Mouse (Mus musculus) liver, adult 2 months (tissue): ENCODE data around the gene Shld2. TPM values are rescaled to one million over a fixed set of nuclear protein-coding genes. Genes with fewer than 3 reads are reported as not detected.

ENCODE experiments used
- DNase-seq: peaks from one replicate; pipeline ENCODE4 v3.0.0-alpha.2; 2011; ENCODE audit warnings: low read depth, low spot score; ENCODE audit errors: extremely low read depth
- H3K27ac ChIP-seq: fragments of 200-500 bp; replicated peaks from 2 replicates; pipeline ENCODE4 v1.5.1; 2012; ENCODE audit warnings: low read depth, mild to moderate bottlenecking, control low read depth, inconsistent platforms, low read length; ENCODE audit not compliant: insufficient read depth
- H3K27me3 ChIP-seq: fragments of 200-500 bp; 2 replicates; pipeline ENCODE4 v1.6.1; 2012; ENCODE audit warnings: mild to moderate bottlenecking, moderate library complexity, low read length, inconsistent platforms; ENCODE audit not compliant: control insufficient read depth, insufficient read depth
- H3K36me3 ChIP-seq: fragments of 200-500 bp; 2 replicates; pipeline ENCODE4 v1.6.1; 2012; ENCODE audit warnings: low read length, inconsistent platforms; ENCODE audit not compliant: control insufficient read depth, insufficient read depth
- H3K4me1 ChIP-seq: fragments of 200-500 bp; 2 replicates; pipeline ENCODE4 v1.6.1; 2011; ENCODE audit warnings: low read length; ENCODE audit not compliant: control insufficient read depth, insufficient read depth
- H3K4me3 ChIP-seq: fragments of 200-500 bp; 2 replicates; pipeline ENCODE4 v1.5.1; 2011; ENCODE audit warnings: low read depth, mild to moderate bottlenecking, control low read depth, low read length, moderate library complexity; ENCODE audit not compliant: insufficient read depth
- H3K79me2 ChIP-seq: fragments of 200-500 bp; 2 replicates; pipeline ENCODE4 v1.6.1; 2012; ENCODE audit warnings: inconsistent platforms, mild to moderate bottlenecking, low read length, moderate library complexity; ENCODE audit not compliant: control insufficient read depth, insufficient read depth
- H3K9ac ChIP-seq: fragments of 200-500 bp; 2 replicates; pipeline ENCODE4 v1.6.1; 2012; ENCODE audit warnings: low read depth, mild to moderate bottlenecking, control low read depth, inconsistent platforms, low read length
- CTCF ChIP-seq: fragments of 200-500 bp; IDR thresholded peaks from 2 replicates; pipeline ENCODE4 v1.5.1; 2011; ENCODE audit warnings: low read depth, low read length, control low read depth
- POLR2A ChIP-seq: fragments of 200-500 bp; IDR thresholded peaks from 2 replicates; pipeline ENCODE4 v1.6.1; 2011; ENCODE audit warnings: low read length, control low read depth; ENCODE audit not compliant: insufficient read depth; ENCODE audit errors: extremely low read depth
- WGBS: fragments of 180-500 bp; shearing (Covaris S2); methylation state at CpG from one replicate; pipeline ENCODE4 v1.1.7; 2018; 5-methylcytosine and 5-hydroxymethylcytosine counted together
- polyA plus RNA-seq: library from polyadenylated mRNA; depleted of rRNA; stranded (reverse); fragments of >200 nt; gene quantifications from 2 replicates; pipeline ENCODE4 v1.2.3, GENCODE M21; 2012
- total RNA-seq: library from RNA; depleted of rRNA; stranded (reverse); fragments of >200 nt; gene quantifications from 2 replicates; pipeline ENCODE4 v1.2.3, GENCODE M21; 2014

The Shld2 gene
- total and polyA plus RNA-seq, 2 experiments = 12.2 to 36.4 TPM

- Histone ChIP-seq H3K4me3 (0 out of 2 replicates have a peak overlapping the region, but pooled peaks have one; percentile 17), H3K79me2 (no peaks in the 10 kb centered on the region; the same call in 1 of the 2 replicates), H3K27me3 (no peaks in the 10 kb centered on the region), H3K36me3 (peaks cover 23% of the 10 kb centered on the region), H3K4me1 (peaks cover 17% of the 10 kb centered on the region), H3K27ac (peak overlapping the region; percentile 33), H3K9ac (no peak overlapping the region)
- DNase-seq = peak; percentile 78
- WGBS = 27% methylated on average over 6 of the region's 6 CpGs
- TF ChIP-seq POLR2A (no peak), CTCF (no peak)
These were observed 57.7 kb downstream of the Shld2 start for GRCm38 (mm10) chr14:34252470-34253145.

- Histone ChIP-seq H3K4me1 (peaks cover 1% of the 10 kb centered on the region; the same call in 1 of the 2 replicates), H3K4me3 (no peak overlapping the region), H3K27ac (no peak overlapping the region), H3K9ac (no peak overlapping the region), H3K79me2 (no peaks in the 10 kb centered on the region), H3K27me3 (no peaks in the 10 kb centered on the region), H3K36me3 (peaks cover 66% of the 10 kb centered on the region)
- TF ChIP-seq POLR2A (no peak), CTCF (no peak)
- WGBS = 19% methylated on average over 6 of the region's 6 CpGs
- peak; percentile 33 for DNase-seq
These were observed 69.6 kb downstream of the Shld2 start for GRCm38 (mm10) chr14:34240676-34241075.

GRCm38 (mm10) chr14:34240263-34240662 lies 70.0 kb downstream of the Shld2 start:
- no peak overlapping the region for H3K27ac ChIP-seq
- peaks cover 1% of the 10 kb centered on the region; the same call in 1 of the 2 replicates for H3K4me1 ChIP-seq
- H3K9ac ChIP-seq = no peak overlapping the region
- DNase-seq = no peak
- H3K27me3 ChIP-seq = no peaks in the 10 kb centered on the region
- TF ChIP-seq POLR2A (no peak), CTCF (no peak)
- WGBS = 56% methylated on average over 10 of the region's 10 CpGs
- no peak overlapping the region for H3K4me3 ChIP-seq
- H3K36me3 ChIP-seq = peaks cover 70% of the 10 kb centered on the region
- H3K79me2 ChIP-seq = no peaks in the 10 kb centered on the region

- no peaks in the 10 kb centered on the region for H3K27me3 ChIP-seq
- H3K9ac ChIP-seq = no peak overlapping the region
- TF ChIP-seq CTCF (peak; percentile 76), POLR2A (no peak)
- H3K4me3 ChIP-seq = no peak overlapping the region
- WGBS = 57% methylated on average over 16 of the region's 16 CpGs
- DNase-seq = peak; percentile 47
- H3K4me1 ChIP-seq = no peaks in the 10 kb centered on the region
- H3K36me3 ChIP-seq = peaks cover 66% of the 10 kb centered on the region
- H3K79me2 ChIP-seq = no peaks in the 10 kb centered on the region
- no peak overlapping the region for H3K27ac ChIP-seq
These were observed 75.5 kb downstream of the Shld2 start for GRCm38 (mm10) chr14:34234630-34235380.

GRCm38 (mm10) chr14:34233846-34234245 lies 76.4 kb downstream of the Shld2 start:
- Histone ChIP-seq H3K79me2 (no peaks in the 10 kb centered on the region), H3K27ac (no peak overlapping the region), H3K36me3 (peaks cover 60% of the 10 kb centered on the region), H3K27me3 (no peaks in the 10 kb centered on the region), H3K9ac (no peak overlapping the region), H3K4me1 (no peaks in the 10 kb centered on the region), H3K4me3 (no peak overlapping the region)
- DNase-seq = no peak
- 97% methylated on average over 4 of the region's 4 CpGs for WGBS
- TF ChIP-seq CTCF (no peak), POLR2A (no peak)
